Mouse (Mus musculus) forebrain, embryonic 16.5 days (tissue): ENCODE results near the gene Inhba. TPM values are rescaled to one million over a fixed set of nuclear protein-coding genes. Genes with fewer than 3 reads are reported as not detected.
A peak's percentile ranks its signal among the peaks of the same experiment; 100 is the strongest.

Experiments used
- ATAC-seq: fragments of 200-750 bp; cut with Nextera tagmentation; 2 replicates; pipeline ENCODE4 v1.8.0; 2017; ENCODE audit warnings: mild to moderate bottlenecking, moderate library complexity
- H3K27ac ChIP-seq: fragments of 300-500 bp; sonication (generic); 2 replicates; pipeline ENCODE4 v1.5.1; 2014; ENCODE audit warnings: low read length, control low read depth
- H3K27me3 ChIP-seq: fragments of 300-500 bp; sonication (generic); replicated peaks from 2 replicates; pipeline ENCODE4 v1.6.1; 2014; ENCODE audit warnings: low read length; ENCODE audit not compliant: control insufficient read depth, insufficient read depth
- H3K36me3 ChIP-seq: fragments of 300-500 bp; sonication (generic); 2 replicates; pipeline ENCODE4 v1.6.1; 2014; ENCODE audit not compliant: control insufficient read depth, insufficient read depth
- H3K4me1 ChIP-seq: fragments of 300-500 bp; sonication (generic); replicated peaks from 2 replicates; pipeline ENCODE4 v1.6.1; 2014; ENCODE audit warnings: low read length; ENCODE audit not compliant: control insufficient read depth, insufficient read depth
- H3K4me2 ChIP-seq: fragments of 300-500 bp; sonication (generic); 2 replicates; pipeline ENCODE4 v1.6.1; 2014; ENCODE audit warnings: mild to moderate bottlenecking, low read length, control low read depth
- H3K4me3 ChIP-seq: fragments of 300-500 bp; sonication (generic); replicated peaks from 2 replicates; pipeline ENCODE4 v1.5.1; 2014; ENCODE audit warnings: mild to moderate bottlenecking, low read length, control low read depth
- H3K9ac ChIP-seq: fragments of 300-500 bp; sonication (generic); replicated peaks from 2 replicates; pipeline ENCODE4 v1.6.1; 2014; ENCODE audit warnings: low read depth, low read length, control low read depth
- H3K9me3 ChIP-seq: fragments of 300-500 bp; sonication (generic); 2 replicates; pipeline ENCODE4 v1.6.1; 2016; ENCODE audit warnings: low read length; ENCODE audit not compliant: control insufficient read depth
- WGBS: fragments of 180-500 bp; shearing (Covaris S2); extraction: QIAGEN DNeasy Blood & Tissue Kit; methylation state at CpG from one replicate; pipeline ENCODE4 v1.1.7; 2014; 5-methylcytosine and 5-hydroxymethylcytosine counted together
- polyA plus RNA-seq: library from polyadenylated mRNA; unstranded; fragments of >200 nt; fragmentation: Nextera tagmentation; extraction: Ambion mirVana; gene quantifications from 2 replicates; pipeline ENCODE4 v1.2.1, GENCODE M21; 2015

Gene Inhba
- polyA plus RNA-seq = 9.9 and 10.3 TPM in 2 replicates

DNA sequence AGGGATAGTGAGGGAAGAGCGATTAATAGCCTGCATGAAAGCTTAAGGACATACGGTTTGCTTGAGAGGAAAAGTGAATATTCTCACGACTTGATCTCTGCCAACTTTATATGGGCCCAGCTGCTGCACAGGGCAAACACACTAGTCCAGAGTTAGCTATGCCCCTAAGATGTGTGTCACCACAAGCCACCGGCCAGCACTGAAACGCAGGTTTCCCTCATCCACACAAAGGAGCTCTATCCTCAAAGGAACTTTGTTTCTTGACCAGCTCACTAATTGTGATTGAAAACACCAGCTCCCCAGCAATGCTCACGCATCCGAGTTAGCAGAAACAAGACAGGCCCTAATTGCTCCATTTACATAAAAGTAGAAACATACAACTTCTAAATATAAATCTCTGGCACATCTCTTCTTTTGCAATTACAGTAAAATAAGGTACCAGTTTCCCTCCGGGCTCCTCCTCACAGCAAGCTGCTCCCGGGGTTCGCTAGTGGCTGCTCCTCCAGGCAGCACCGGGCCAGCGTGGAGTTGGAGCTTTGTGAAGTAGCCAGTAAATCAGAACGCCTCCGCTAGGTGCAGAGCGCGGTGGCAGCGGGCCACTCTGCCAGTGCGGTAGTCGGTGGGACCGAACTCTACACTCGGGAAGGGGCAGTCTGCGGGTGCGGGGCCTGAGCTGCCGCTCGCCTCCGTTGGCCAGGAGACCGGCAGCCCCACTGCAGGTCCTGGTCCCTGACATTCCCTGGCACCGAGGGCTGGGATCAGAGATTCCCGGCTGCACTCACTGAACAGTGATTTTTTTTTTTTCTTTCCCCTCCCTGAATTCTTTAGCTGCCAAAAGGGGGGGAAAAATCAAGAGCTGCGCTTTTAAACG, at the start of gene Inhba:
Gene Inhba, plus strand, starts transcription at position 480 of the 871 bp plus-strand sequence.
- ATAC-seq = peak; percentile 72
- Histone ChIP-seq H3K4me1 (peaks cover 21% of the 10 kb centered on the region), H3K9ac (peak within 1 kb of the TSS; percentile 68), H3K9me3 (no peaks in the 10 kb centered on the region), H3K4me3 (peak within 1 kb of the TSS; percentile 54), H3K36me3 (no peaks in the 10 kb centered on the region), H3K27ac (peak within 1 kb of the TSS; percentile 41; the same call in 1 of the 2 replicates), H3K27me3 (0 out of 2 replicates have a peak, but pooled peaks cover 4% of the 10 kb centered on the region), H3K4me2 (peak within 1 kb of the TSS; percentile 95)
- 3% methylated on average over 31 of the region's 31 CpGs for WGBS

GRCm38 (mm10) chr13:15976584-15976983, 35.1 kb upstream of the Inhba start:
- H3K4me1 ChIP-seq = no peaks in the 10 kb centered on the region
- H3K27me3 ChIP-seq = no peaks in the 10 kb centered on the region
- H3K4me3 ChIP-seq = no peak overlapping the region
- WGBS = 97% methylated on average over 1 of the region's 1 CpGs
- no peak overlapping the region for H3K9ac ChIP-seq
- ATAC-seq = no peak
- no peak overlapping the region for H3K4me2 ChIP-seq
- no peaks in the 10 kb centered on the region for H3K36me3 ChIP-seq
- no peaks in the 10 kb centered on the region for H3K9me3 ChIP-seq
- H3K27ac ChIP-seq = no peak overlapping the region

DNA sequence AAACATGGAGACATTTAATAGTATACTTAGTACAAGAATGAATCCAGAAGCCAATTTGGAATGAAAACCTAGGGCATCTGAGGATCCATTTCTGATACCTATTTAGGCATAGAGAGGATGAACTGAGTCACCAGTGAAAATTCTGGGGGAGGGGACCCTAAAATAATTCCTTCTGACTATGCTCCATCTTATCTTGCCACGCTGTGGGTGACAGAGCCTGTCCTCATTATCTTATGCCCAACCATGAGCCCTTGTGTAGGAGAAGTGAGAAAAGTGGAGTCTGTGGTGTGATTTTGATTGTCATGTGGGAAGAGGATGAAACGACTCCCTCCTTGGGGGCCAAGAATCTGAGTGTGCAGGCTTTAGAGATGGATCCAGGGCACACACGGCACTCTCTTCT, 32.1 kb upstream of the Inhba start:
- no peak for ATAC-seq
- no peak overlapping the region for H3K27ac ChIP-seq
- no peaks in the 10 kb centered on the region for H3K27me3 ChIP-seq
- no peak overlapping the region for H3K4me3 ChIP-seq
- no peaks in the 10 kb centered on the region for H3K4me1 ChIP-seq
- no peaks in the 10 kb centered on the region for H3K36me3 ChIP-seq
- WGBS = 67% methylated on average over 3 of the region's 3 CpGs
- H3K9ac ChIP-seq = no peak overlapping the region
- no peaks in the 10 kb centered on the region for H3K9me3 ChIP-seq
- H3K4me2 ChIP-seq = no peak overlapping the region

DNA sequence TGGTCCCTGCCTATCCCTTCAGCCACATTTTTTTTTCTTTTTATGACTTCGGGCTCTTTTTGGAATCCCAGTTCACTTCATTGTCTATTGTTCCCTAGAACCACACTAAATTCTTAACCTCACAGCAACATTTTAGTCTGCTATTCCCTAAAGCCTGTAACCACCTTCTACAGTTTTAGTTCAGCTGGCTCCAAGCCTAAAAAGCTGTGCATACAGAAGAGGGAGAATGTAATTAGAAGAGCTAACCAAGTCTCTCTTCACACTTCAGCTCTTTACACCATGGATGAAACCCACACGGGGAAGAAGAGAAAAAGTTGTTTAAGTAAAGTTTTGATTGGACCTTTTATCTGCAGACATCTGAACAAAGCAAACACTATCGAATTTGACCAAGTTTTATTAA, 29.6 kb upstream of the Inhba start:
- H3K4me1 ChIP-seq = no peaks in the 10 kb centered on the region
- H3K36me3 ChIP-seq = no peaks in the 10 kb centered on the region
- H3K9ac ChIP-seq = no peak overlapping the region
- no peak for ATAC-seq
- H3K27me3 ChIP-seq = no peaks in the 10 kb centered on the region
- H3K27ac ChIP-seq = no peak overlapping the region
- H3K4me3 ChIP-seq = no peak overlapping the region
- H3K4me2 ChIP-seq = no peak overlapping the region
- H3K9me3 ChIP-seq = no peaks in the 10 kb centered on the region
- WGBS = 69% methylated on average over 3 of the region's 3 CpGs

DNA sequence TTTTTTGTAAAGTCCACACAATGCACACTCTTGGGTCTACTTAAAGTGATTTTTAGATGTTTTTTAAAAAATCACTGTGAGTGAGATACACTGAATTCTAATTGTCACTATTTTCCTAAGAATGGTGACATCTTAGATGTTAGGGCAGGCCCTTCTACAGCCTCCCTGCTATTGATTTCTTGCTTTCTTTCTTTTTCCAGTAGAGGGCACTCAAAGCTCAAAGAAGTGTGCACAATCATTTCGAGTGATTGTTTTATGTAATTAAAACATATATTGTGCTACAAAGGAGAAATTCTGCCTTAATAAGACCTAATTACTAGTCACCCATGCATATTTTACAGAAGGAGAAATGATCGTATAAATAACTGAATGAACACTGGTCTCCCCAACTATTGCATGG, 25.9 kb upstream of the Inhba start:
- H3K4me3 ChIP-seq = no peak overlapping the region
- 49% methylated on average over 2 of the region's 2 CpGs for WGBS
- no peaks in the 10 kb centered on the region for H3K9me3 ChIP-seq
- H3K4me1 ChIP-seq = no peaks in the 10 kb centered on the region
- H3K27me3 ChIP-seq = no peaks in the 10 kb centered on the region
- 0 out of 2 replicates have a peak, but pooled peaks have one; percentile 36 for ATAC-seq
- no peak overlapping the region for H3K9ac ChIP-seq
- H3K36me3 ChIP-seq = no peaks in the 10 kb centered on the region
- H3K27ac ChIP-seq = no peak overlapping the region
- no peak overlapping the region for H3K4me2 ChIP-seq

GRCm38 (mm10) chr13:15986172-15986571, 25.5 kb upstream of the Inhba start:
- Histone ChIP-seq H3K4me1 (no peaks in the 10 kb centered on the region), H3K9ac (no peak overlapping the region), H3K27ac (no peak overlapping the region), H3K4me3 (no peak overlapping the region), H3K4me2 (no peak overlapping the region), H3K27me3 (no peaks in the 10 kb centered on the region), H3K9me3 (no peaks in the 10 kb centered on the region), H3K36me3 (no peaks in the 10 kb centered on the region)
- ATAC-seq = no peak
- WGBS = 84% methylated on average over 4 of the region's 4 CpGs

- Histone ChIP-seq H3K4me2 (no peak overlapping the region), H3K27me3 (no peaks in the 10 kb centered on the region), H3K4me1 (no peaks in the 10 kb centered on the region), H3K9me3 (no peaks in the 10 kb centered on the region), H3K27ac (no peak overlapping the region), H3K9ac (no peak overlapping the region), H3K36me3 (no peaks in the 10 kb centered on the region), H3K4me3 (no peak overlapping the region)
- whole genome bisulfite sequencing = 81% methylated on average over 2 of the region's 2 CpGs
- ATAC-seq = no peak
Observed at GRCm38 (mm10) chr13:15995314-15995713, 16.3 kb upstream of the Inhba start.

- H3K36me3 ChIP-seq = no peaks in the 10 kb centered on the region
- ATAC-seq = peak; percentile 85
- H3K9ac ChIP-seq = no peak overlapping the region
- no peaks in the 10 kb centered on the region for H3K27me3 ChIP-seq
- H3K9me3 ChIP-seq = no peaks in the 10 kb centered on the region
- 0 out of 2 replicates have a peak, but pooled peaks cover 3% of the 10 kb centered on the region for H3K4me1 ChIP-seq
- H3K27ac ChIP-seq = no peak overlapping the region
- no peak overlapping the region for H3K4me2 ChIP-seq
- WGBS = 9% methylated on average over 4 of the region's 4 CpGs
- no peak overlapping the region for H3K4me3 ChIP-seq
Observed at GRCm38 (mm10) chr13:16005517-16005916, 6.1 kb upstream of the Inhba start.

DNA sequence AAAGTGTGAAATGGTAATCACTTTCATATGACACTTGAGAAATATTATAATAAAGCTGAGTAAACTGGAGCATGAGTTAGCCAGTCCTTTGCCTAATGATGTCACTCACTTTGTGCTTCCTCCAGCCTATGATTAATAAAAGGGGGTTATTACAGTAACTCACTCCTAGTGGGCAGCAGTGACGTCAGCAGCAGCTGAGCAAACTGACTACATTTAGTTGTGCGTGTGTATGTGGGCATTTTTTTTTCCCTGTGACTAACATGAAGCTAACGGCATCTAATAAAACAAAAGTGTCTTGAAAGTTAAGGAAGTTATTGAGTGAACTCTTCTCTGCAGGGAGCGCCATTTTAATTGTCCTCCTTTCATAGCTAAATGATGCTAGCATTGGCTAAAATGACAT, 3.9 kb upstream of the Inhba start:
- Histone ChIP-seq H3K36me3 (no peaks in the 10 kb centered on the region), H3K9ac (no peak overlapping the region), H3K4me3 (no peak overlapping the region), H3K27me3 (0 out of 2 replicates have a peak, but pooled peaks cover 1% of the 10 kb centered on the region), H3K27ac (no peak overlapping the region), H3K4me1 (peaks cover 21% of the 10 kb centered on the region), H3K9me3 (no peaks in the 10 kb centered on the region), H3K4me2 (no peak overlapping the region)
- WGBS = 55% methylated on average over 4 of the region's 4 CpGs
- ATAC-seq = no peak
